Mouse (Mus musculus): ENCODE measurements around the gene Scn3a.
"Not testable (repeated sequence)": the region's sequence is repeated elsewhere in the genome, so short reads cannot be mapped to it uniquely, and the experiment has no call there.

The Scn3a gene

DNA sequence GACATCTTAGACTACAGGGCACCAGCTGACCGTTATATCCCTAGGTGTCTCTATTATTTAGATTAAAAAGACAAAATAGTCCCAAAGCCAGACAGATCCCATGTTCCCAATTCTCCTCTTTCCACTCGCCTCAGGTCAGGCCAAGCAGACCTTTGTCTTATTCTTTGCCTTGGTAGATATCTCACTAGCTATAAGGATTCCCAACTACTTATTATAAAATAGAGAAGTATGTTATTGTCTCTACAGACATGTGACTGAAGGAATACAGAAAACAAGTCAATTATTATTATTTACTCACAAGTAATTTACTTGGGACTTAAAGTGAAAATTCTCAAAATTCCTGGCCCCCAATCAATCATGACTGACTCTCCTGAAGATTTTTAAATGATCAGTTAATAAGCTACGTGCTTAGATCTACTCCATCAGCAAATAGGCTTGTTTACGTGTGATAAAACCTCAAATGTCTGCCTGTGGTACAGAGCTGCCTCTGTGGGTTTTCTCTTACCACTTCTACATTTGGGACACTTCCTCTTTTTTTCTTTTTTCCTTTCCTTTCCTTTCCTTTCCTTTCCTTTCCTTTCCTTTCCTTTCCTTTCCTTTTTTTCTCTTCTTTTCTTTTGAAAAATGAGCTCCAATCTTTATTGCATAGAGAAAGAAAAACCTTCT, 86.3 kb downstream of the Scn3a start:
- no peak for DNase-seq

DNA sequence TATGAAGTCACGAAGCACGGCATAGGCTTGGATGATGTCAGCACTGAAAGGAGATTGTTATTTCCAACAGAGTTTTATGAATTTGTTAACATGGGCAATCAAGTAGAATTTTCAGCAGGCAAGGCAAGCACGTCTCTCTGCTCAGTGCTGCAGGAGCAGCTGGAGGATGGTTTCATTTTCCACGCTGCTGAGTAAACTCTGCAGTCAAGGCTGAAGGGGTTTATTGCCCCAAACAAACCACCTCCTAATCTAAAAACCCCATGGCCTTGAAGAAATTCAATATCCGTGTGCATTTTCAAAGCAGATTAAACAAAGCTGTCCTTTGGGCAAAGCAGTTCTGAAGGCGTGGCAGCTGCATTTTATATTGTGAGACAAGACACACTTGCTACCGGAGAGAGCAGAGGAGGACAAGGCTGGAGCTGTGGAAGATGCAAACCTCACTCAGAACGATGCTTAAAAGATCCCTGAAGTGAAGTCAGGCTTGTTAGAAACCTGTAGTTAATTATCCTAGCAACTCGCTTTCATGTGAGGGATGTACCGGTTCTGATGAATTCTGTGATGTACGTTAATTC, 96.0 kb downstream of the Scn3a start:
- DNase-seq, result peak; percentile 3

DNA sequence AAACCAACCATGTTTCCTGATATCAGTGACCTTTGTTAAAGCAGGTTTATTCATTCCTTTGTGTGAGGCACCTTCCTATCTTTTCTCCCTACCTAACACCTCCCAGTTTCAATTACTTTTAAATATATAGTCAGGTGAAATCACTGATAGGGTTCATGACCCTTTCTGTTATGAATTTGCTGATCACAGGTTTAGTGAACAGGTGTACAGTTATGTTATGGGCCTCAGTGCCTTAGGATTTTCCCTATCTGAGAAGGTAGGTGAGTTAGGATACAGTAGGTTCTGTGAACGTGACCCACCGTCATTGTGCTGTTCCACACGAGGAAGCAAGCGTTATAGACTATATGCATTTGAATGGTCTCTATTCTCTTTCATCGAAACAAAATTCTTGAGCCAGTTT, 101.7 kb downstream of the Scn3a start:
- no peak for DNase-seq

DNA sequence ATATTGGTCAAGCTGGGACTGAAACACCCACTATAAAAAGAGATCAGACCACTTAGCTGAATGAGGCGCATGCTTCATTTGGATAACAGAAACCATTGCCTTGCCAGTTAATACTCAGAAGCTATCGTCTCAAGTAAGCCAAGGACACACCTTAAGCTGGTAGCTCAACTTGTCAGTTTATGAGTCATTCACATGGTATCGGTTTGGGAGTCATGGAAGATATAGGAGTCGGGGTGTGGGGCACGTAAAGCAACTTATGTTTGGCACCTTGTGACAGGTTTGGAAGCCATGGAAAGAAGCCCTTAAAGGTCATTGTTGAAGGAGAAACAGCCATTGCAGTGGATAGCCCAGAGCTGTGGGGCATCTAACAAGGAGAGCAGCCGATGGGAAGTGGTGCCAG, 113.7 kb downstream of the Scn3a start:
- no peak for DNase-seq

DNA sequence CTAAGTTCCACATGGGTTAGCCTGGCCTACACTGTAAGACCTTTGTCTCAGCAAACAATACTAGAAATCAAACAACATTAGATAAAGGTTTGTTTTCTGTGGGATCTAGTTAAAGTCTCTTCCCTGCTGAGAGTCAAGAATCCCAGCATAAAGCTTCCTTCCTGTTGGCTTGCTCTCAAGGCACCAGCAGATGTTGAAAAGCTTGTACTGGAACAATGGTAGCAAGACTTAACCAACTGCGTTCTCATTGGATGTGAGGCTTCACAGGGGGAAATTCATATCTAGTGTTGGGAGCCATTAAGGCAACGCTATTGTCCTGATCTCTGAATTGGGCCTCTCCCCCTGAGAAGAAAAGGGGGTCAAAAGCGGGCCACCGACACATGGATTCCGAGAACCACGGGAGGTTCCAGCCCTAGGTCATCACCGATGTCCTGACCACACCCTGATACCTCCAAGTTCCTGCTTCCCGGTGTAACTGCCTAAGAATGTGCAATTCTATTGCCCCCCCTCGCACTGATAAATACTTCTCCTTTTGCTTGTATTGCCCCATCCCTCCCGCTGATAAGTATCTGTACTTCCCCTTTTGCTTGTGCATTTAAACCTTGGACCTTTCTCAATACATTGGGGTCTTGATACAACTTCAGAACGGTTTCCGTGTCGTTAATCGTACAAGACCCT, 115.9 kb downstream of the Scn3a start:
- not testable (repeated sequence) for DNase-seq

DNA sequence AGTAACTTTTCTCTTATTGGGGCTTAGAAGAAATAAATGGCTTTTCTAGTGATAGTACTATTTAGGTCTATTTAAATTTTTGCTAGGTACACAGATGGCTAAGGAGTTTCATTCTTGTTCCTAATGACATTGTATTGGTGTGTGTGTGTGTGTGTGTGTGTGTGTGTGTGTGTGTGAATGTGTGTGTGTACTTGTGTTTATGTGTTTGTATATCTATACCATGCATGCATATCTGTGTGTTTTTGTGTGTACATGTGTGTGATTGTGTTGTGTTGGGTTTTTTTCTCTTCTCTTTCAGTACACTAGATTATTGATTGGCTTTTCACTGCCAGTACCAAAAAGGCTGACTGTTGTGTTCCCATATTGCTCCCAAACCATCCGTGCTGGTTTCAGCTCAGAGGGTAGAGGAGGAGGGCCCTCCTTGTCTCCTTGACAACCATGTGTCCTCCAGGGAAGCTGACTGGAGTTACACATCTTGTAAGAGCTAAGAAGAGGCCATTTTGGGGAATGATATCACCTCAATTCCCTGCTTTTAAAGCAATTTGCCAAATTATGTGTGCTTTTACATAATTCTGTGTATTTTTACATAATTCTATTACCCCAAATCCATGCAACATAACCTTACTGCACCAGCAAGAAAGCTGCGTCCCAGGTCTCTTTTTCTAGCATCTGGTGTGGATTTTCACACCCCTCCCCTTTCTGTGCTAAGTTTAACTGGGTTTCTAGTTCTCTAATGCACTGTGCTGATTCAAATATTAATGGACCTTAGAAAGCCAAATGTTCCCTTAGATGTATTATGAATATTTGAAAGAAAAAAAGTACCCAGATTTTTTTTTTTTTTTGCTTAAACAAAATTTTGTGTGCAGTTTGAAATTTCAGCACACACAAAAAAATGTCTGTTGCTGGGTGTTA, 116.7 kb downstream of the Scn3a start:
- no peak for DNase-seq

DNA sequence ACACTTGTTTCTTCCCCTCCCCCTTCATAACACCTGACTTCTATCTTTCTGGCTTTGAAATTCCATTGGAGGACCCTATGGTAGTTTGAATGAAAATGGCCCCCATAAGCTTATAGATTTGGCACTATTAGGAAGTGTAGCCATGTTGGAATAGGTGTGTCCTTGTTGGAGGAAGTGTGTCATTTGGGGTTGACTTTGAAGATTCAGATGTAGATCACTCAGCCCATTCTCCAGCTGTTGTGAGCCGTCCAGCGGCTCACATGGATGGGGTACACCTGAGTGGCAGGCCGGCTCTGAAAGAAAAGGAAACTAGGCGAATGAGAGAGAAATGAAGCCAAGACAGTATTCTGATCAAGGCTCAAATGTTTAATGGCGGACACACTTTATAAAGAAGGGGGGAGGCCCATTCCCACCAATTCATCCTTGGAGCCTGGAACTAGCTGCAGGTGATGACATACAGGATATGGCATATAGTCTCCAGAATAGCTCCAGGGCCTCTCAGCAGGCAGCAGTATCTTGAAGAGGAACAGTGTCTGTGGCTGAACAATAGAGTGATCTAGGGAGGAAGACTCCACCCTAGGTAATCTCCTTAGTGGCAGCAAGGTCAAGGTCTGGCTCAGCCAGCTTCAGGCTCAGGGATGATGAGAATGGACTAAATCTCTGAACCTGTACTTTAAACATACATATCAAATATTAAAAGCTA, 118.2 kb downstream of the Scn3a start:
- DNase-seq, result no peak

DNA sequence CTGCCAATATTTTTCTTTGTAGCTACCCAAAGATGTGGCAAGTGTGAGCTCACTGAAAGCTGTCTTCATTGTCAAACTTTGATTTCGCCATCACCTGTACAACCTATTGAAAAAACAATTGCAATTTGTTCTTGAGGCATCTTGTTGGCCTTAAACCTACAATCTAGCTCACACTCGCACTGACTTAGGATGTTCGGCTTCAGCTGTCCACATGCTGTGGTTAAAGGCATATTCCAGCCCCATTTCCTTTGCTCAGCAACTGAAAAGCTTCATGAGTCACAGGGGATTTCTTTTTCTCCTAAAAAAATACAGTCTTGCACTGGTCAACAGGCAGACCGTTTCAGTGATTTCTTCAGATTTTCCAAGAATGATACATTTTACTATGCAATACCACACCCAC, 124.3 kb downstream of the Scn3a start:
- DNase-seq, result no peak

DNA sequence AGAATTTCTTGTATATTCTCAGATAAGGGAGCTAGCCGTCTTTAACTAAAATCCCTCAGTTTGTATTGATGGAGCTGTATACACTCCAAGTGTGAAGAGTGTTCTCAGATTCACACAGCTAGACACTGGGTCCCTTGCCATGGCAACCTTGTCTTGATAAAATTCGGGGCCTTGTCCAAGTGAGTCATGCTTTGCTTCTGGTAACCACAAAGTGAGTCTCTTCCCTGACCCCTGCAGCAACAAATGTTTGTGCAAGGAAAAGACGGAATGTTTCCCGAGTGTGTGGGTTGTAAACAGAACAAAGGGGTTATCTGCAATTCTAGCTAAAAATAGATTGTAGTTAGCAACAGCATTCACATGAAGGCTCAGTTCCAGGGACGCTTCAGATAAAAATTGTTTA, 125.9 kb downstream of the Scn3a start:
- DNase-seq, result peak; percentile 30

DNA sequence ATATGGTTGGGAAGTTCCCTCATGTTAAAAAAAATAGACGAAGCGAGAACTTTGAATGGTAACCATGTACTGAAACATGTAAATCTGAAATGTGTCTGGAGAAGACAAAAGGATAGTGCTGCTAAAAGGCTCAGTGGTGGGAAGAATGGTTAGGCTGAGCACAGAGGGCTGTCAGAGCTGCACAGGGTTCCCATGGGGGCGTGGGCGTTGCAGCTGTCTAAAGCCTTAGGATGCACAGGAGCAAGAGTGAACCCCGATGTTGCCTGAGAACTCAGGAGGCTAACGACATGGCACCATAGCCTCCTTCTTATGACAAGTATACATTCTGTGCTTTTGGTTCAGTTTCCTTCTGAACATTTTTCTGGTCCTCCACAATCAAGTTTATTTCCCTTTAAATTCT, 126.3 kb downstream of the Scn3a start:
- DNase-seq, result no peak

DNA sequence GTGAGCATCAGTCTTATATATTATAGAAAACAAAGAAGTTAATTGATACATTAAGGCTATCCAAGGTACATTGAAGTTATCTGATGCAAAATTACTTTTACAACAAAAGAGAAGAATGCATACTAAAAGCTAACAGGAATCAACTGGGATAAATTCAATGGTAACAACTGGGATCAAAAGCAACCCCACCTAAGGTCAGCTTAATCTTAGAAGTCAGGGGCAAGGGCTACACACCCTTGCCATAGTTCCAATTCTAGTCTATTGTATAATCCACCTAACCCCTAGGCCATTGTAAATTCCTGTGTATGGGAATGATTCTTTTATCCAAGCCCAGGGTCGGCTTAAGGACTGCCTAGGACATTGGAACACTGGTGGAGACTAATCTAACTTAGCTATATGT, 130.5 kb downstream of the Scn3a start:
- DNase-seq, result no peak

DNA sequence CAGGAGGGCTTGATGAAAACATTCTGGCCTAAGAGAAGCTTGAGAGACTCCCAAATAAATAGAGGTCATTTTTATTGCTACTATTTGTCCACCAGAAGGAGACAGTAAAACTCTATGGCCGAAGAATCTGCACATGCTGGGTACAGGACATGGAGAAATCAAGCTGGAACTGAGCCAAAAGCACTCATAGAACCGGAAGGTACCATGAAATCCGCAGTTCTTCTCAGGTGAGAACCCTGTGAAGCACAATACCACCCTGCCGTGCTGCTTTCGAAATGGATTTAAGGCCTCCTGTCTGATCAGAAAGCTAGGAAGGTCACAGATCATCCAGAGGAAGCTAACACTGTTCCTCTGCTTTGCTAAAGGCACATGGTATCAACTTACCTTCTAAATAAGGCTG, 143.9 kb downstream of the Scn3a start:
- no peak for DNase-seq

DNA sequence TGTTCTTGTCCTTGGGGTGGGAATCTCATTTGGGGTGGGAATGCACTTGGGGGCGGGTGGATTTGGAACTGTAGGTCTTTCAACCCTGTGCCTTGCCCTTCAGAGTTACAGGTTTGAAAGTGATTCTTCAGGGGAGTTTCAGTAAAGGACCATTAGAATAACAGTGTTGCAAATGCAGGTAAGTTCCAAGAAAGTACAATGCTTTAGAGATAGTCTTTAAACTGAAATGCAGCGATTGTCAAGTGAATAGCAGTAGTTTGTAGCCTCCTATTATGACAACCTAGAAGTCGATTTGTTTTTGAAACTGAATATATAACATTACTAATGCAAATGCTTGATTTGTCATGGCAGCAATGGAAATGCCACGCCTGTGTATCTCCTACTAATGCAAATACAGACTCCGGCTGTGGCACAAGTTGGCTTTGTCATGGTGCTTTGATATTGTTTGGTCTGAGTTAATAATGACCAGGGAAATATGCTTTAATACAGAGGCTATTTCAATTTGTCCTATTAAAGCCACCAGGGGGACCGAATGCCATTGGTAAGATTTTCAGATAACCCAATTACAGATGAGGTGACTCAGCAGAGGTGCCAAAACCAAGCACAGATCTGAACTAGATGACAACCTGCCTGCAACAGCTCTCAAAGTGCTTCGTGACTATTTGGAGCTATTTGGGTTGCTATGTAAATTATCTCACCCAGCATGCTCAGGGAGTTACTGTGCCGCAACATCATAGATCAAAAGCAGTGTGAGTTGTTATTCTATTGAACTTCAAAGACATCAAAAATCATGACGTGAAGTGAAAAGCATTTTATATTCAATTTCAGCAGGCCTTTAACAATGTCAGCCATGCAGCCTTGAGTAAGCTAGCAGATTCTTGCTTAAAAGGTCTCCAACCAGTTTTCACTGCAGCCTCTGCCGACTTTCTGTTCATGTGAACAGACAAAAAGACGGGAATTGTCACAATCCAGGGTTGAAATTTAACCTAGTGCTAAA, 145.9 kb downstream of the Scn3a start:
- no peak for DNase-seq

DNA sequence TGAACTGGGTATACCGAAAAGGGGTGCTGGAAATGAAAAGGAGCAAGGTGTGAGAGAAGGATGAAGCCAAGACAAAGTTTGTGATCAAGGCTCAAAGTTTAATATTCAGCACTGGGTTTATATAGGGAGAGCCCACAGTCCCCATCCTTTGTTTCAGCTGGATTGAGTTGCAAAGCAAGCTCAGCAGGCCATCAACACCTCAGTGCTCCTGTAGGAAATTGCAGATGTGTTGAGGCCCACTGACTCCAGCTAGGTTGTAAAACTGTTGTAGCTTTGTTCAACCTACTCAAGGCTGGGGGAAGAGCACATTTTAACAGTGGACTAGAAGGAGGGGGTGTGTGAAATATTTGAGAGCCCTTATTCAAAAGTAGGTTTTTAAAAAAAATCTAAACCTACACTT, 148.8 kb downstream of the Scn3a start:
- no peak for DNase-seq

DNA sequence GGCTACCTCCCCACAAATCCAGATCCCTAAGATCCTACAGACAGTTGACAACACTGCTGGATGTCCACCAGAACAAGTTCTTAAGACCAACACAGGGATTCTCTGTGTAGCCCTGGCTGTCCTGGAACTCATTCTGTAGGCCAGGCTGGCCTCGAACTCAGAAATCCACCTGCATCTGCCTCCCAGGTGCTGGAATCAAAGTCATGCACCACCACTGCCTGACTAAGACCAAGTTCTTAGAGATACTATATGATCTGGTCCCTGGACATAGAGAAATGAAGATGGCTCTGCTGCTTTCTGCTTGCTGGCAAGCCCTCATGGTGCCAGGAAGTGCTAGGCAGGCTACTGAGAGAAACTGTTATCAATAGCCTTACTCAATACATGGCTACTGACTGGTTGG, 150.9 kb downstream of the Scn3a start:
- DNase-seq, result no peak

DNA sequence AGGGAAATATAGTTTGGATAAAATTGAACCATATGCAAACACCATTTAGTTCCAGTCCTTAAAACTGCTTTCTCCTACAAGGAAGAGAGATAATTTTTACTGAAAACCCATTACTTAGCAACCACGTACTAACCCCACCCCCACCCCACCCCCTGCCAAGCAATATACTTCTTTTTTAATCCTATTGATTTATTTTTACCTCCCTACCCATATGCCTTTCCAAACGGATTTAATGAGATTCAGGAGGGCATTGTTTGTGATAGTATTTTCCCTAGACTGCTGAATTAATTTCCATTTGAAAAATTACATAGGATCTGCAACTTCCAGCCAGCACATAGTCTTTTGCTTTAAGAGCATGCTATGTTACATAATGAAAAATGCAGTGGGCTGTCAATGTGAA, 152.1 kb downstream of the Scn3a start:
- DNase-seq, result no peak

DNA sequence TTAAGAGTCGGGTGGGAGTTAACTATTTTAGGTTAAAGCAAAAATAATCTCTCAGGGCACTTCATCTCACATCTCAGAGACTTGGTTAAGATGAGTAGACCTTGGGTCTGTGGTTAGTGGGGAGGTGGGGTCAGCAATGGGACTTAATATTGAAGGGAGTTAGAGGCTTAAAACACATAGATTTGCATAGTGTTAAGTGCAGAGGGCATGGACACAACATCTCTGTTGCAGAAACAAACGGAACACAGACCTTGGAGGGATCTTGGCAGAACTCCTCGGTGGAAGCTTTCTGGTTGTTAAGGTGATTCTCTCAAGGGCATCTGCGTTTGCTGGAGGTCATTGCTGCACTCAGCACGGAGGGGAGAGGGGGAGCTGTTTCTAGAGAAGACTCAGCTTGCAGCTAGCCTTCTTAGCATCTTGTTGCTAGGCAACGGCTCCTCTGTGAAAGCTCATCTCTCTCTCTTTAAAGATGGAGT, 152.6 kb downstream of the Scn3a start:
- peak; percentile 12 for DNase-seq

DNA sequence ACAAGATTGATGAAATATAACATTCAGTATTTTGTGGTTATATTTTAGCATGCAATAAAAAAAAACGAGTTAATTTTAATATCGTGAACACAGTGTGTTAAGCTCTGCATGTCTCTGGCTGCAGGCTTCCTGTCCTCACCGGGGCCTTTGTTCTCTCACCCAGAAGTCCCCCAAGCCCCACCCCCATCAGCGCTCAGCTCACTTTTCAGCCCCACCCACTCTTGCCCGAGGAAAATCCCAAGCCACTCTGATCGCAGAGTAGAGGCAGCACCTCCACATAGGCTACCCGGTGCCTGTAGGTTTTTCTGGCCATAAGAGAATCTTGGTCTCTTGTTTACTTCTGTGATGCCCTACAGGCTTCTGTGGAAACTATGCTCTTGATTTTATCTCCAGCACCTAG, 153.2 kb downstream of the Scn3a start:
- peak; percentile 11 for DNase-seq

DNA sequence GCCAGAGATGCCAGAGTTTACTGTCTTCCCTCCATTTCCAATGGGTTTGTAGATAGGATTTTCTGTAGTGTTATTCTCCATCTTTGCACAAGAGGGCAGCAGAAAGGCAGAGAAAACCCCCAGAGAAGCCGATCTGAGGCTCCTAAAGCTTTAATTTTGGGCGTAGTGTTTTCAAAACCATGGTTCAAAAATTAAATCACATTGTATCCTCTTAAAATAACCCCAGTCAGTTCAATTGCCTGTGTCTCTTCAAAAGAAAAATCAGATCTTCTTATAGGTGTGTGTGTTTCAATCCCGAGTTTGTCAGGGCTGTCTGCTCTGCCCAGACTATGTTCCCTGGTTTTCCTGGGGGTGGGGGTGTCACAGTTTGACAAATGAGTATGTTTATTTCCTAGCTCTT, 153.7 kb downstream of the Scn3a start:
- peak; percentile 50 for DNase-seq
